Mouse (Mus musculus): ENCODE results near the gene Nfia. TPM values are rescaled to one million over a fixed set of nuclear protein-coding genes. Genes with fewer than 3 reads are reported as not detected.

Nfia gene
- total RNA-seq, 1 experiment from 2014 or later, result 16.9 TPM

- ATAC-seq (replicated peaks in 1 of 2; ENCODE audit: insufficient read depth in 1 of 2, low FRiP score in 2 of 2, low TSS enrichment in 1 of 2, low read depth in 1 of 2, poor library complexity in 2 of 2, severe bottlenecking in 2 of 2), result peak; percentile 30 to 47; a peak in 2 of 4 replicates
These were observed 5.2 kb downstream of the Nfia start, which contains the start of gene E130114P18Rik for GRCm38 (mm10) chr4:97777706-97778176. E130114P18Rik (minus strand) TSS chr4:97778078.

GRCm38 (mm10) chr4:97778211-97779002 is 5.9 kb downstream of the Nfia start:
- ATAC-seq (replicated peaks in 1 of 2; ENCODE audit: insufficient read depth in 1 of 2, low FRiP score in 2 of 2, low TSS enrichment in 1 of 2, low read depth in 1 of 2, poor library complexity in 2 of 2, severe bottlenecking in 2 of 2), result no peak

- no peak for ATAC-seq (replicated peaks in 1 of 2; ENCODE audit: insufficient read depth in 1 of 2, low FRiP score in 2 of 2, low TSS enrichment in 1 of 2, low read depth in 1 of 2, poor library complexity in 2 of 2, severe bottlenecking in 2 of 2)
These were observed 6.7 kb downstream of the Nfia start for GRCm38 (mm10) chr4:97779003-97779930.

GRCm38 (mm10) chr4:97780024-97780423 is 7.5 kb downstream of the Nfia start:
- ATAC-seq (replicated peaks in 1 of 2; ENCODE audit: insufficient read depth in 1 of 2, low FRiP score in 2 of 2, low TSS enrichment in 1 of 2, low read depth in 1 of 2, poor library complexity in 2 of 2, severe bottlenecking in 2 of 2), result no peak

GRCm38 (mm10) chr4:97780666-97781435 is 8.3 kb downstream of the Nfia start:
- ATAC-seq (replicated peaks in 1 of 2; ENCODE audit: insufficient read depth in 1 of 2, low FRiP score in 2 of 2, low TSS enrichment in 1 of 2, low read depth in 1 of 2, poor library complexity in 2 of 2, severe bottlenecking in 2 of 2), result no peak

- ATAC-seq (replicated peaks in 1 of 2; ENCODE audit: insufficient read depth in 1 of 2, low FRiP score in 2 of 2, low TSS enrichment in 1 of 2, low read depth in 1 of 2, poor library complexity in 2 of 2, severe bottlenecking in 2 of 2), result no peak
These were observed 9.5 kb downstream of the Nfia start for GRCm38 (mm10) chr4:97782069-97782468.

- no peak for ATAC-seq (replicated peaks in 1 of 2; ENCODE audit: insufficient read depth in 1 of 2, low FRiP score in 2 of 2, low TSS enrichment in 1 of 2, low read depth in 1 of 2, poor library complexity in 2 of 2, severe bottlenecking in 2 of 2)
These were observed 10.0 kb downstream of the Nfia start for GRCm38 (mm10) chr4:97782497-97782896.

GRCm38 (mm10) chr4:97783073-97783879 is 10.7 kb downstream of the Nfia start:
- ATAC-seq (replicated peaks in 1 of 2; ENCODE audit: insufficient read depth in 1 of 2, low FRiP score in 2 of 2, low TSS enrichment in 1 of 2, low read depth in 1 of 2, poor library complexity in 2 of 2, severe bottlenecking in 2 of 2), result no peak

- no peak for ATAC-seq (replicated peaks in 1 of 2; ENCODE audit: insufficient read depth in 1 of 2, low FRiP score in 2 of 2, low TSS enrichment in 1 of 2, low read depth in 1 of 2, poor library complexity in 2 of 2, severe bottlenecking in 2 of 2)
These were observed 11.7 kb downstream of the Nfia start for GRCm38 (mm10) chr4:97784236-97784635.

GRCm38 (mm10) chr4:97785547-97786271 is 13.2 kb downstream of the Nfia start:
- ATAC-seq (replicated peaks in 1 of 2; ENCODE audit: insufficient read depth in 1 of 2, low FRiP score in 2 of 2, low TSS enrichment in 1 of 2, low read depth in 1 of 2, poor library complexity in 2 of 2, severe bottlenecking in 2 of 2), result no peak

GRCm38 (mm10) chr4:97786571-97786970 is 14.0 kb downstream of the Nfia start:
- no peak for ATAC-seq (replicated peaks in 1 of 2; ENCODE audit: insufficient read depth in 1 of 2, low FRiP score in 2 of 2, low TSS enrichment in 1 of 2, low read depth in 1 of 2, poor library complexity in 2 of 2, severe bottlenecking in 2 of 2)

GRCm38 (mm10) chr4:97787515-97787914 is 15.0 kb downstream of the Nfia start:
- ATAC-seq (replicated peaks in 1 of 2; ENCODE audit: insufficient read depth in 1 of 2, low FRiP score in 2 of 2, low TSS enrichment in 1 of 2, low read depth in 1 of 2, poor library complexity in 2 of 2, severe bottlenecking in 2 of 2), result no peak

- no peak for ATAC-seq (replicated peaks in 1 of 2; ENCODE audit: insufficient read depth in 1 of 2, low FRiP score in 2 of 2, low TSS enrichment in 1 of 2, low read depth in 1 of 2, poor library complexity in 2 of 2, severe bottlenecking in 2 of 2)
These were observed 16.0 kb downstream of the Nfia start for GRCm38 (mm10) chr4:97788537-97788936.

- ATAC-seq (replicated peaks in 1 of 2; ENCODE audit: insufficient read depth in 1 of 2, low FRiP score in 2 of 2, low TSS enrichment in 1 of 2, low read depth in 1 of 2, poor library complexity in 2 of 2, severe bottlenecking in 2 of 2), result no peak
These were observed 21.4 kb downstream of the Nfia start for GRCm38 (mm10) chr4:97793931-97794330.

GRCm38 (mm10) chr4:97794865-97795264 is 22.3 kb downstream of the Nfia start:
- ATAC-seq (replicated peaks in 1 of 2; ENCODE audit: insufficient read depth in 1 of 2, low FRiP score in 2 of 2, low TSS enrichment in 1 of 2, low read depth in 1 of 2, poor library complexity in 2 of 2, severe bottlenecking in 2 of 2), result no peak

- ATAC-seq (replicated peaks in 1 of 2; ENCODE audit: insufficient read depth in 1 of 2, low FRiP score in 2 of 2, low TSS enrichment in 1 of 2, low read depth in 1 of 2, poor library complexity in 2 of 2, severe bottlenecking in 2 of 2), result no peak
These were observed 23.4 kb downstream of the Nfia start for GRCm38 (mm10) chr4:97795957-97796356.
